Mouse (Mus musculus) lung, embryonic 16.5 days (tissue): ENCODE data around the gene Gpatch2. TPM values are rescaled to one million over a fixed set of nuclear protein-coding genes. Genes with fewer than 3 reads are reported as not detected.

Experiments used
- ATAC-seq: fragments of 200-750 bp; cut with Nextera tagmentation; 2 replicates; pipeline ENCODE4 v1.8.0; 2017; ENCODE audit warnings: low read depth, mild to moderate bottlenecking, moderate library complexity
- H3K27ac ChIP-seq: fragments of 300-500 bp; sonication (generic); 2 replicates; pipeline ENCODE4 v1.5.1; 2014; ENCODE audit warnings: mild to moderate bottlenecking, control low read depth, low read length
- H3K27me3 ChIP-seq: fragments of 300-500 bp; sonication (generic); 2 replicates; pipeline ENCODE4 v1.6.1; 2014; ENCODE audit warnings: low read depth, low read length, mixed read lengths; ENCODE audit not compliant: control insufficient read depth, insufficient read depth
- H3K36me3 ChIP-seq: fragments of 300-500 bp; sonication (generic); 2 replicates; pipeline ENCODE4 v1.6.1; 2014; ENCODE audit warnings: low read length; ENCODE audit not compliant: control insufficient read depth, insufficient read depth
- H3K4me1 ChIP-seq: fragments of 300-500 bp; sonication (generic); replicated peaks from 2 replicates; pipeline ENCODE4 v1.6.1; 2014; ENCODE audit warnings: low read length, mixed read lengths; ENCODE audit not compliant: control insufficient read depth, insufficient read depth
- H3K4me2 ChIP-seq: fragments of 300-500 bp; sonication (generic); 2 replicates; pipeline ENCODE4 v1.6.1; 2014; ENCODE audit warnings: low read depth, low read length, control low read depth
- H3K4me3 ChIP-seq: fragments of 300-500 bp; sonication (generic); 2 replicates; pipeline ENCODE4 v1.5.1; 2014; ENCODE audit warnings: mild to moderate bottlenecking, low read length, control low read depth
- H3K9ac ChIP-seq: fragments of 300-500 bp; sonication (generic); 2 replicates; pipeline ENCODE4 v1.6.1; 2014; ENCODE audit warnings: low read length, control low read depth
- H3K9me3 ChIP-seq: fragments of 300-500 bp; sonication (generic); 2 replicates; pipeline ENCODE4 v1.6.1; 2016; ENCODE audit warnings: low read length; ENCODE audit not compliant: control insufficient read depth
- WGBS: fragments of 180-500 bp; shearing (Covaris S2); extraction: QIAGEN DNeasy Blood & Tissue Kit; methylation state at CpG from one replicate; pipeline ENCODE4 v1.1.7; 2014; 5-methylcytosine and 5-hydroxymethylcytosine counted together
- polyA plus RNA-seq: library from polyadenylated mRNA; unstranded; fragments of >200 nt; fragmentation: Nextera tagmentation; extraction: Ambion mirVana; gene quantifications from 2 replicates; pipeline ENCODE4 v1.2.1, GENCODE M21; 2015

The Gpatch2 gene
- polyA plus RNA-seq, 1 experiment from 2014 or later, result 18.5 TPM

DNA sequence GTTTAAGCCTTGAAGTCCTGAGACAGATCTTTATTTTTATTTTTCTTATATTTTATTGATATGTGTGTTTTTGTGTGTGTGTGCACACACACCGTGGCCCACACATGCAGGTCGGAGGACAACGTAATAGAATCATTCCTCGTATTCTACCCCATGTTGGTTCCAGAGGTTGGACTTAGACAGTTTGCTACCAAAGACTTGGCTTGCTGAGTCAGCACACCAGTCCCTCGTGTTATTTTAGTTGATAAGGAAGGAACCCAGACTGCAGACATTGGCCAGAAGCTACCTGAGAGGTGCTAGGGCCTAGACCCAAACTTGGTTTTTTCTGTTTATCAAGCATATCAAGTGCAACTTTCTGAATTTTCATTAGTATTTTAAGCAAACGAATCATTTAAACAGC is 95.8 kb downstream of the Gpatch2 start:
- no peak overlapping the region for H3K27ac ChIP-seq
- ATAC-seq, result no peak
- H3K4me3 ChIP-seq, result no peak overlapping the region
- H3K36me3 ChIP-seq, result no peaks in the 10 kb centered on the region
- H3K27me3 ChIP-seq, result no peaks in the 10 kb centered on the region
- no peaks in the 10 kb centered on the region for H3K4me1 ChIP-seq
- no peaks in the 10 kb centered on the region for H3K9me3 ChIP-seq
- H3K4me2 ChIP-seq, result no peak overlapping the region
- WGBS, result 79% methylated on average over 6 of the region's 6 CpGs
- no peak overlapping the region for H3K9ac ChIP-seq

DNA sequence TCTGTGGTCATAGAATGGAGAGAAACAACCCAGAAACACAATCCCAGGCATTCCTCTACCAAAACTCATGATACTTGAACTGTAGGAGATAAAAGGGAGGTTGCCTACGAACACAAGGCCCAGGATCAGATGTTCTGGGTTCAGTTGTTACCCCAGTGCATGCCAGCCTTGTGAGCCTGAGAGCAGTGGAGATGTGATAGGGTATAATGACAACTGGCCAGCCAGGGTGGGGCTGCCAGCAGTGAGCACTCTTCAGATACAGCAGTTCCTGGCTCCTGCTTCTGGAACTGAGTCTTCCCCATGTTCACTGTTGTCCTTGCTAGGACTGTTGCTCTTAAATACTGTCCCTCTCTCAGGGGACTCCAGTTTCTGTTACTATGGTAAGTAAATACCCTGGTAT is 98.0 kb downstream of the Gpatch2 start:
- no peak overlapping the region for H3K27ac ChIP-seq
- no peaks in the 10 kb centered on the region for H3K36me3 ChIP-seq
- no peak overlapping the region for H3K4me2 ChIP-seq
- H3K9me3 ChIP-seq, result no peaks in the 10 kb centered on the region
- H3K4me1 ChIP-seq, result no peaks in the 10 kb centered on the region
- H3K4me3 ChIP-seq, result no peak overlapping the region
- H3K9ac ChIP-seq, result no peak overlapping the region
- no peak for ATAC-seq
- no peaks in the 10 kb centered on the region for H3K27me3 ChIP-seq
- 66% methylated on average over 1 of the region's 1 CpGs for WGBS

DNA sequence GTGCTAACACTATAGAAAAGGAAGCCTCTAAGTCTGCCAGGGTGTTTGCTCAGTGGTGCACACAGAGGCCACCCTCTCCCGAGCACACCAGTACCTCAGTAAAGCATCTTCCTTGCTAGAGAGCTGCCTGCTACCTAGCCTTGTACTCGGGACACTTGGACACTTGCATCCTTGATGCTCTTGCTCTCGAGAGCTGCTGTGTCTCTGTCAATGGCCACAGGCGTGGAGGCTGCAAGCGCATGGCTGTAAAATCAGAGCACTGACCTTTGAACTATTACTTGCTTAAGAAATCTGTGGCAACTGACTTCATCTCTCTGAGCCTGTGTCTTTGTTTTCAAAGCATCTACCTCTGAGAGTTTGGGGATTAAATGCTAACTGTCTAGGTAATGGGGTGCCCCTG is 98.5 kb downstream of the Gpatch2 start:
- Histone ChIP-seq H3K36me3 (no peaks in the 10 kb centered on the region), H3K9ac (no peak overlapping the region), H3K27me3 (no peaks in the 10 kb centered on the region), H3K4me3 (no peak overlapping the region), H3K9me3 (no peaks in the 10 kb centered on the region), H3K4me1 (no peaks in the 10 kb centered on the region), H3K27ac (no peak overlapping the region), H3K4me2 (no peak overlapping the region)
- no peak for ATAC-seq
- WGBS, result 74% methylated on average over 5 of the region's 5 CpGs

DNA sequence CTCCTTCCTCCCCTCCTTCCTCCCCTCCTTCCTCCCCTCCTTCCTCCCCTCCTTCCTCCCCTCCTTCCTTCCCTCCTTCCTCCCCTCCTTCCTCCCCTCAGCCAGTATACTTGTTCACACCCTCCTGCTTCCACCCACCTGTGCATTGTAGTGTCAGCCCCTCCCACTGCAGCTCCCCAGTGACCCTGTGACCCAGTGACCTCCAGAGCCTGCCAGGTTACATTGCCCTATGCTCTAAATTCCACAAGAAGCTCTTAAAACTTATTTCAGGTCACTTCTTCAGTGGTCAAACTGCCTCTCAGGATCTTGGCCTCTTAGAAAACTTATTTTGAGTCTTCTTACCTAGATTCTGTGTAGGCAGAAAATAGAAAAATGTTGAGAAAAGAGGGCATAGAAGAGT is 99.2 kb downstream of the Gpatch2 start:
- Histone ChIP-seq H3K4me2 (no peak overlapping the region), H3K36me3 (no peaks in the 10 kb centered on the region), H3K27ac (no peak overlapping the region), H3K4me3 (no peak overlapping the region), H3K9me3 (no peaks in the 10 kb centered on the region), H3K4me1 (no peaks in the 10 kb centered on the region), H3K27me3 (no peaks in the 10 kb centered on the region), H3K9ac (no peak overlapping the region)
- ATAC-seq, result no peak

DNA sequence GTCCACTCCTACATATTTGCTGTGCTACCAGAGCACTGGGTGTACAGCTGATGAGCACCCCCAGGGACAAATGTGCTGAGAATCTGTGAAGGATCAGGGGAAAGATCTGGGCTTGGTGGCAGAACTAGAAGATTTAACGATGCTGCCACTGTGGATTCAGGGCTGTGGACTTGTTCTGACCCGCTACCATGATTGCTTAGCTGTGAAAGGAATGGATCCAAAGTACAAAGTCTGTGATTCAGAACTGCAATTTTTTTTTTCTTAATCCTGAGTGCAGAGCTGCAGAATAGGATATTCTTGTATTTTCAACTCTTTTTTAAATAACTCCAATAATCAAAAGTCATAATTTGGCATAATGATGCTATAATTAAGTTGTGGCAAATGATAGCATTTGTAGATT is 100.5 kb downstream of the Gpatch2 start:
- H3K36me3 ChIP-seq, result no peaks in the 10 kb centered on the region
- 89% methylated on average over 2 of the region's 2 CpGs for WGBS
- ATAC-seq, result no peak
- no peak overlapping the region for H3K27ac ChIP-seq
- no peaks in the 10 kb centered on the region for H3K4me1 ChIP-seq
- H3K9ac ChIP-seq, result no peak overlapping the region
- H3K9me3 ChIP-seq, result no peaks in the 10 kb centered on the region
- no peaks in the 10 kb centered on the region for H3K27me3 ChIP-seq
- no peak overlapping the region for H3K4me3 ChIP-seq
- H3K4me2 ChIP-seq, result no peak overlapping the region

DNA sequence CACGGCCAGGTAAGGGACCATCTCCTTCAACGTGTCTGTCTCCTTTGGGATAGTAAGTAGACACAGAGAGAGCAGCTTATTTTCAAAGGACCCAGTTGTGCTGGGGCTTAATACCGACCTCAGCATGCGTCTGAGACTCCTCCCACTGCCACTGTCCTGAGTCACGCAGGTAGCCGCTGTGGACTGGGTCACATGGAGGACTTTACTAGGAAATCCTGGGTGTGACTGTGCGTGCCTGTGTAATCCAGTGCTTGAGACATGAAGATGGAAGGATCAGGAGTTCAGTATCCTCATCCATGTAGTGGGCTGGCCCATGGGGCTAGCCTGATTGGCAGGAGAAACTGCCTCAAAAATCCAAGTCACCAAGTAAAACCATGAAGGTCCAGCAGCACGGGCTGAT is 101.2 kb downstream of the Gpatch2 start:
- Histone ChIP-seq H3K9ac (no peak overlapping the region), H3K9me3 (no peaks in the 10 kb centered on the region), H3K27me3 (no peaks in the 10 kb centered on the region), H3K27ac (no peak overlapping the region), H3K4me2 (no peak overlapping the region), H3K4me3 (no peak overlapping the region), H3K36me3 (no peaks in the 10 kb centered on the region), H3K4me1 (no peaks in the 10 kb centered on the region)
- ATAC-seq, result no peak
- WGBS, result 76% methylated on average over 8 of the region's 8 CpGs

DNA sequence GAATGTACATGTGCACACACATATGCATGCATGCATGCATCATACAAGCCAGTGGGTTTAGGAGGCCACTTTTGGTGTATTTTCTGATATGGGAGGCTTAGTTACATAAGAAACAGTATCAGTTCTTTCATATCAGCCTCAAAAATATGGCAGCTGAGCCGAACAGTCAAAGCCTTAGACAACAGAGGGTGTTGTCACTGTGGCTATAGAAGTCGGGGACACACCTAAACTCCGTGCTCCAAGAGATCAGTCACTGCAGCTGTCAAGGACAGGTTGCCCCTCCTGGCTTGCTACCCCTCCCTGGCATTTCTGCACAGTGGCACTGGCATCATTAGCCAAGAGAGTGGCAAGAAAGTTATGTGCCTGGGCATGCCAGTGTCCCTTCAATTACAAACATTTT is 106.5 kb downstream of the Gpatch2 start:
- Histone ChIP-seq H3K36me3 (no peaks in the 10 kb centered on the region), H3K9me3 (no peaks in the 10 kb centered on the region), H3K4me2 (no peak overlapping the region), H3K9ac (no peak overlapping the region), H3K27ac (no peak overlapping the region), H3K27me3 (no peaks in the 10 kb centered on the region), H3K4me1 (no peaks in the 10 kb centered on the region), H3K4me3 (no peak overlapping the region)
- WGBS, result 83% methylated on average over 3 of the region's 3 CpGs
- ATAC-seq, result no peak

DNA sequence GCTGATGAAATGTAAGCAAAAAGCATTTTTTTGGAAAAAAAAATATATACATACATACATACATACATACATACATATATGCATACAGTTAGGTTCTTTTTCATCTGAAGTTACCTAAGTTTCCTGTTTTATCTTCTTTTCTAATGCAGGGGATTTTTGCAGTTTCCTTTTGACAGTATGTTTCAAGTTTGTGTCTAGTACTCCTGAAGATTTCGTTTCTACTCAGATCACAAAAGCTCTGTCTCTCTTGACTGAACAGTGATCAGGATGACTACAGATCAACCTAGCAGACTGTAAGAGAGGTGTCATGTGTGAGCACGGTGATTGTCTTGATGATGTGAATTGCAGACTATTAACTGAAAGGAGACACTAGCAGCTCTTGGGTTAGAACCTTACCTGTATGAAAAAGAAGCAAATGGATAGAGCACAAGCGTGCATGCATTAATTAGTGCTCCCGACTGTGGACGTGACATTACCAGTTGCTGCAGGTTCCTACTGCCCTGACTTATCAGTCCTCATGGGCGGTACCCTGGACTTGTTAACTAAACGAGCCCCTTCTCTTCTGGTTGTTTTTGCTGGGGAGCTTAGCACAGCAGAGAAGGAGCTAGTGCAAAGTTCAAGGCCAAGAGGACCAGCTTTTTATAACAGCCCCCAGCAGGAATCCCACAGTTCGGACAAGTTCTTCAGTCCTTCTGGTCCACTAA is 107.3 kb downstream of the Gpatch2 start:
- Histone ChIP-seq H3K9ac (no peak overlapping the region), H3K9me3 (no peaks in the 10 kb centered on the region), H3K4me3 (no peak overlapping the region), H3K4me2 (no peak overlapping the region), H3K4me1 (no peaks in the 10 kb centered on the region), H3K36me3 (no peaks in the 10 kb centered on the region), H3K27me3 (no peaks in the 10 kb centered on the region), H3K27ac (no peak overlapping the region)
- 77% methylated on average over 8 of the region's 8 CpGs for WGBS
- ATAC-seq, result no peak

DNA sequence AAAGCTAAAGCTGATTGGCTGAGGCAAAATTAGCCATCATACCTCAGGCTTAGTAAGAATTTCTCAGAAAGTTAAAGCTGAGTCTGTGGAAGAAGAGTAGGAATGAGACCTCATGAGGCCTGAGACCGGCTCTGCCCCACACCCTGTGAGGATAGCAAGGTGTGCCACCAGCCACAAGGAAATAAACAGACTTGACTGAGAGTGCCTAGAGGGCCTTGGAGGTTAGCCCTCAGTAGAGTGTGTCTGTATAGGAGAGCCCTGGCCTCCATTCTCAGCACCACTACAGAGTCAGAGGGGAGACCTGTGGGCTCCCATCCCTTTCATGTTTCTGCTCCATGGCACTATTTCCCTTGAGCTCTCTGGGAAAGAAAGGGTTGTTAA is 107.9 kb downstream of the Gpatch2 start:
- Histone ChIP-seq H3K9me3 (no peaks in the 10 kb centered on the region), H3K4me1 (no peaks in the 10 kb centered on the region), H3K9ac (no peak overlapping the region), H3K27me3 (no peaks in the 10 kb centered on the region), H3K4me3 (no peak overlapping the region), H3K36me3 (no peaks in the 10 kb centered on the region), H3K27ac (no peak overlapping the region), H3K4me2 (no peak overlapping the region)
- WGBS, result 83% methylated on average over 1 of the region's 1 CpGs
- ATAC-seq, result no peak

DNA sequence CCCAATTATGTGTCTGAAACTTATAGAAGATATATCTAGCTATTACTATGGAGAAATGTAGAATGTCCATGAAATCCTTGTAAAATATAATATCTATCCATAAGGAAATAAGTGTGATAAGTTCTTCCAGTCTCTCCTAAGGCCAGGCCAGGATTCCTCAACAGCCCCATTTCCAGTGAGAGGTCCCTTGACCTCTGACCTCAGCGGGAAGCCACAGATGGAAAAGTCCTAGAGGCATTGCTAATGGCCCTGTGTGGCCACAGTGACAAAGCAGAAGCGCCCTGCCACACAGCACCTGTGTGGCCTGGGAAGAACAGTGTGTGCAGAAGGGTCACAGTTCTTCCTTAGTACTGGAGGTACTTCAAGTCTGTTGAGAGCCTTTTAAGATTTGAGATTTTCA is 127.2 kb downstream of the Gpatch2 start:
- 49% methylated on average over 2 of the region's 2 CpGs for WGBS

More for the DNA sequence above, 127.2 kb downstream of the Gpatch2 start:
- Histone ChIP-seq H3K9ac (no peak overlapping the region), H3K9me3 (no peaks in the 10 kb centered on the region), H3K4me3 (no peak overlapping the region), H3K27ac (no peak overlapping the region), H3K4me1 (no peaks in the 10 kb centered on the region), H3K4me2 (no peak overlapping the region), H3K36me3 (peaks cover 9% of the 10 kb centered on the region), H3K27me3 (no peaks in the 10 kb centered on the region)
- ATAC-seq, result no peak
